Mouse (Mus musculus) forebrain, embryonic 11.5 days (tissue): ENCODE measurements around the gene Men1. TPM values are rescaled to one million over a fixed set of nuclear protein-coding genes. Genes with fewer than 3 reads are reported as not detected.

Source experiments
- ATAC-seq: fragments of 200-750 bp; cut with Nextera tagmentation; replicated peaks from 2 replicates; pipeline ENCODE4 v1.8.0; 2017; ENCODE audit warnings: moderate TSS enrichment; ENCODE audit not compliant: low FRiP score
- DNase-seq: peaks from one replicate; pipeline ENCODE4 v3.0.0-alpha.2; 2017; ENCODE audit warnings: low spot score
- H3K27ac ChIP-seq: fragments of 300-500 bp; sonication (generic); 2 replicates; pipeline ENCODE4 v1.5.1; 2014; ENCODE audit warnings: low read depth, low read length
- H3K27me3 ChIP-seq: fragments of 300-500 bp; sonication (generic); 2 replicates; pipeline ENCODE4 v1.6.1; 2014; ENCODE audit warnings: mild to moderate bottlenecking, low read length, mixed read lengths; ENCODE audit not compliant: control insufficient read depth, insufficient read depth
- H3K36me3 ChIP-seq: fragments of 300-500 bp; sonication (generic); 2 replicates; pipeline ENCODE4 v1.6.1; 2014; ENCODE audit warnings: mild to moderate bottlenecking, low read length, moderate library complexity, mixed read lengths; ENCODE audit not compliant: control insufficient read depth, insufficient read depth
- H3K4me1 ChIP-seq: fragments of 300-500 bp; sonication (generic); replicated peaks from 2 replicates; pipeline ENCODE4 v1.6.1; 2014; ENCODE audit warnings: low read length, mixed read lengths; ENCODE audit not compliant: control insufficient read depth, insufficient read depth
- H3K4me2 ChIP-seq: fragments of 300-500 bp; sonication (generic); 2 replicates; pipeline ENCODE4 v1.6.1; 2014; ENCODE audit warnings: low read depth, mild to moderate bottlenecking, low read length, moderate library complexity, mixed read lengths; ENCODE audit not compliant: severe bottlenecking
- H3K4me3 ChIP-seq: fragments of 300-500 bp; sonication (generic); 2 replicates; pipeline ENCODE4 v1.5.1; 2014; ENCODE audit warnings: low read depth, low read length
- H3K9ac ChIP-seq: fragments of 300-500 bp; sonication (generic); 2 replicates; pipeline ENCODE4 v1.6.1; 2014; ENCODE audit warnings: low read length
- H3K9me3 ChIP-seq: fragments of 300-500 bp; sonication (generic); 2 replicates; pipeline ENCODE4 v1.6.1; 2016; ENCODE audit warnings: low read length, mixed read lengths; ENCODE audit not compliant: control insufficient read depth
- WGBS: fragments of 180-500 bp; shearing (Covaris S2); extraction: QIAGEN DNeasy Blood & Tissue Kit; methylation state at CpG from one replicate; pipeline ENCODE4 v1.1.7; 2014; 5-methylcytosine and 5-hydroxymethylcytosine counted together
- polyA plus RNA-seq: library from polyadenylated mRNA; unstranded; fragments of >200 nt; fragmentation: Nextera tagmentation; extraction: Ambion mirVana; gene quantifications from 2 replicates; pipeline ENCODE4 v1.2.1, GENCODE M21; 2014

The Men1 gene
- polyA plus RNA-seq, 1 experiment from 2014 or later, result 97.8 TPM

DNA sequence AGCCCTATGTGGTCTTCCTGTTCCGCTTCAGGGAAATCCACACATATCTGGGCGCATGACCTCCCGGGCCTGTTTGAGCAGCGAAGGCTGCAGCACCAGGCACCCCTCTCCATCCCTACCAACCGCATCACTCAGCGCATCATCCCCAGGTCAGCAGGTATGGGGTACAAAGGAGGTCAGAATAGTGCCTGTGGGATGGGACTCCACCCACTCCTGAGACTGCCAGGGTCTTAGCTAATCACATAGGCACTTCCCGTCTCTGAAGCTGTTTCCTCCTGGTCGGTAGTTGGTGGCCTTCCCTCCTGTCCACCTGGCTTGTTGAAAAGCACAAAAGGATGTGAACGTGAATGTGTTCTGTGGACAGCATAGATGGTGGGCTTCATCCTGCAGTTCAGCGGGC is 11.9 kb downstream of the Men1 start:
- no peaks in the 10 kb centered on the region for H3K36me3 ChIP-seq

DNA sequence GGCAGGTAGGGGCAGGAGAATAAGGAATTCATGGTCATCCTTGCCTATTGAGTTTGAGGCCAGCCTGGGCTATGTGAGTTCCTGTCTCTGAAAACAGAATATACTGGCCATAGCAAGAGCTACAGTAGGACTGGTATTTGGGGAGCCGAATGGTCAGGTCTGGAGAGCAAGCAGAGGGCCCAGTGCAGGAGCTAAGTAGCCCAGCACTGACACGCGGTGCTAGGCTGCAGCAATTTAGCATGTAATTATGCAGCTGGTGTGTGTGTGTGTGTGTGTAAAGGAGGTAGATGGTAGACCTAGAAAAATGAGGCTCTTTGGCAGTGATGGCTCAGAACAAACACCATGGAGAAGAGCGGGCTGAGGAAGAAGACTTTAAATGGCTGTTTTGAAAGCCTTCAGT is 12.8 kb downstream of the Men1 start:
- Histone ChIP-seq H3K4me2 (no peak overlapping the region), H3K9ac (no peak overlapping the region), H3K4me1 (no peaks in the 10 kb centered on the region), H3K9me3 (no peaks in the 10 kb centered on the region), H3K36me3 (no peaks in the 10 kb centered on the region), H3K27me3 (no peaks in the 10 kb centered on the region), H3K27ac (no peak overlapping the region), H3K4me3 (no peak overlapping the region)
- ATAC-seq (no peak), DNase-seq (no peak)
- 93% methylated on average over 4 of the region's 4 CpGs for WGBS

More for the DNA sequence above, 11.9 kb downstream of the Men1 start:
- H3K4me2 ChIP-seq, result no peak overlapping the region
- no peak for ATAC-seq
- DNase-seq, result no peak
- H3K9ac ChIP-seq, result no peak overlapping the region
- no peak overlapping the region for H3K27ac ChIP-seq
- WGBS, result 89% methylated on average over 10 of the region's 10 CpGs
- H3K4me1 ChIP-seq, result no peaks in the 10 kb centered on the region
- no peaks in the 10 kb centered on the region for H3K27me3 ChIP-seq
- no peaks in the 10 kb centered on the region for H3K9me3 ChIP-seq
- H3K4me3 ChIP-seq, result no peak overlapping the region

DNA sequence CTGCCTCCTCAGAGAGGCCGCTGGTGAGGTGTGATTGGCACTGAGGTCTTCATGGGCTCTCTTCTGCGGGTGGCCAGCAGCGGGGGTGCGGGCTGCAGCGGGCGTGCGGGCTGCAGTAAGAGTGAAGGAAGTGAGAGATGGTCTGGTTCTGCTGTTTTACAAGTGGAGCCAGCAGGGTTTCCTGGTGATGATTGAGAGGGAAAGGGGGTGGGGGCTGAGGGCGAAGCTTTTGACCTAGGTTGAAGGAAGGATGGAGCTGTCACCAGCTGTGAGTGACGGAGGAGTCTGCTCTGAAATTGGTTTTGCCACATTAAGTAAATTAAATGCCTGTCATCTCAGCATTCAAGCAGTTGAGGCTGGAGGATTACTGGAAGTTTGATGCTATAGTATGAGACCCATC is 13.9 kb downstream of the Men1 start:
- no peak overlapping the region for H3K27ac ChIP-seq

DNA sequence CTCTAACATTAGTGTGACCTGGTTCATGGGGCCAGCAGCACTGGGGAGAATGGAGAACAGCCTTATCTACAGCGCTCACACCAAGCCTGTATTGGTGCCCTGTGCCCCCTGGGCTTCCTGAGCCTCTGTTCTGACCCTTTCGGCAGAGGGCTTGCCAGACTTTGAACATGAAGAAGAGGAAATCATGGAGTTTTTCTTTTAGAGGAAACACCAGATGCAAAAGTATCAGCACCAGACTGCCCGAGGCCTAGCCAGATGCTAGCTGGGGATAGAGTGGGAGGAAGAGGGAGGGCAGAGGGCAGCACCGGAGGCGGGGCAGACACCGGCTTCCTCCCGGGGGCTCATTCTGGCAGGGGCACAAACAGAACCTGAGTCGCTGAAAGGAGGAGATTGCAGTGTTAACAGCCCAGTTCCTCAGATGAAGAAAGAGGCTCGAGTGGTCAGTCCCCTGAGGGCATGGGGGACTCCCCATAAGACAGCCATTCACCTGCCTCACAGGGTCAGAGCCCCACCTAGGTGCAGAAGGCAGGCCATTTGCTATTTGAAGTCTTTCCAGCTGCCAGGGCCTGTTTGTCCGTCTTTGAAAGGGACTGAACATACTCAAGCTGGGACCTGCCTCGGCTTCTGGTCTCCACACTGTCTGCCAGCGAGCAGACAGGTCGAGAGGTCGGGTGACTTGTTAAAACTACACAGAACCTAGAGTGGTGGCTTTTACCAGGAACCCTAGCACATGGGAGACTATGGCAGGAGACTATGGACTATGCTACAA is 14.6 kb downstream of the Men1 start:
- DNase-seq (no peak), ATAC-seq (no peak)
- H3K4me2 ChIP-seq, result no peak overlapping the region
- no peaks in the 10 kb centered on the region for H3K27me3 ChIP-seq
- WGBS, result 60% methylated on average over 14 of the region's 14 CpGs
- H3K36me3 ChIP-seq, result no peaks in the 10 kb centered on the region; the same call in 1 of the 2 replicates
- no peaks in the 10 kb centered on the region for H3K4me1 ChIP-seq
- no peak overlapping the region for H3K9ac ChIP-seq
- H3K9me3 ChIP-seq, result no peaks in the 10 kb centered on the region
- no peak overlapping the region for H3K27ac ChIP-seq
- no peak overlapping the region for H3K4me3 ChIP-seq

More for the DNA sequence above, 13.9 kb downstream of the Men1 start:
- Histone ChIP-seq H3K27me3 (no peaks in the 10 kb centered on the region), H3K4me3 (no peak overlapping the region), H3K36me3 (no peaks in the 10 kb centered on the region), H3K4me2 (no peak overlapping the region), H3K4me1 (no peaks in the 10 kb centered on the region), H3K9me3 (no peaks in the 10 kb centered on the region), H3K9ac (no peak overlapping the region)
- DNase-seq, result no peak
- no peak for ATAC-seq
- 74% methylated on average over 9 of the region's 9 CpGs for WGBS

GRCm38 (mm10) chr19:6351431-6352106 is 16.8 kb downstream of the Men1 start:
- DNase-seq (no peak), ATAC-seq (no peak)
- H3K4me1 ChIP-seq, result no peaks in the 10 kb centered on the region
- H3K4me2 ChIP-seq, result no peak overlapping the region
- no peaks in the 10 kb centered on the region for H3K9me3 ChIP-seq
- no peaks in the 10 kb centered on the region for H3K27me3 ChIP-seq
- H3K4me3 ChIP-seq, result no peak overlapping the region
- H3K27ac ChIP-seq, result no peak overlapping the region
- H3K36me3 ChIP-seq, result no peaks in the 10 kb centered on the region; the same call in 1 of the 2 replicates
- H3K9ac ChIP-seq, result no peak overlapping the region
- 70% methylated on average over 14 of the region's 14 CpGs for WGBS

GRCm38 (mm10) chr19:6352107-6352505 is 17.3 kb downstream of the Men1 start:
- no peak for ATAC-seq

DNA sequence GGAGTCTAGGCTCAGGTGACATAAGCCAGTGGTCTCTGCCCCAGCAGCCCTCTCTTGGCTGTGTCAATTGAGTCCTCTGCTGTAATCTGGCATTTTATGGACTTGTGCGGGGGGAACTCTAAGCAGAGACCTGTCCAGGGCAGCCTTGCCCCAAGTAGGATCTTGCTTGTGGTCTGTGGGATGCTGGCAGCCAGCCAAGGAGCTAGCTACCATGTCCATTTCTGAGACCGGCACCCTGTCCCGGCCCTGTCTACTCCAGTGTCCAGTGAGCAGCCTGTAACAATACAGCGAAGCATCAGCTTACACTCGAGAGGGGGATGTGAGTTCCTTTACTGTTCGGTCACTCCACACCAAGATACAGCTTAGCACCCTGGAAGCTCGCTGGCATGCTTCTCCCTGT is 19.3 kb downstream of the Men1 start:
- no peak overlapping the region for H3K27ac ChIP-seq
- ATAC-seq (no peak), DNase-seq (no peak)

More at GRCm38 (mm10) chr19:6352107-6352505, 17.3 kb downstream of the Men1 start:
- H3K4me1 ChIP-seq, result no peaks in the 10 kb centered on the region
- H3K9ac ChIP-seq, result no peak overlapping the region
- H3K27me3 ChIP-seq, result no peaks in the 10 kb centered on the region
- no peak for DNase-seq
- H3K36me3 ChIP-seq, result no peaks in the 10 kb centered on the region; the same call in 1 of the 2 replicates
- H3K27ac ChIP-seq, result no peak overlapping the region
- WGBS, result 88% methylated on average over 2 of the region's 2 CpGs
- H3K4me3 ChIP-seq, result no peak overlapping the region
- H3K9me3 ChIP-seq, result no peaks in the 10 kb centered on the region
- no peak overlapping the region for H3K4me2 ChIP-seq

DNA sequence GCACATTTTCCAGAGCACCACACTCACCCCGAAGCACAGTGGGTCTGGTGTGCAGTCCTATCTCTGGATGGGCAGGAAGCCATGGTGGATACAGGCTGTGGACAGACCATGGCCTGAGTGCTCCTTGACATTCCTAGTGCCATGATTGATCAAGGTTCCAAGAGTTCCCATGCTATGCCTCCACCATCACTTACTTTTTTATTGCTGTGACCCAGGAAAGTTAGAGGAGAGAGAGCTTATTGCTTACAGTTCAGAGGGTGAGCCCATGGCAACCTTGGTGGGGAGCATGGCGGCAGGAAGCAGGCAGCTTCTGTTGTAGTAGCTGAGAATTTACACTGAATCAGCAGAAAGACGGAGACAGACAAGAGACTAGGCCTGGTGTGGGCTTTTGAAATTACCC is 26.5 kb downstream of the Men1 start:
- DNase-seq (no peak), ATAC-seq (no peak)
- Histone ChIP-seq H3K36me3 (peaks cover 9% of the 10 kb centered on the region), H3K9ac (no peak overlapping the region), H3K9me3 (no peaks in the 10 kb centered on the region), H3K4me2 (no peak overlapping the region), H3K27me3 (no peaks in the 10 kb centered on the region), H3K4me1 (peaks cover 5% of the 10 kb centered on the region; the same call in 1 of the 2 replicates), H3K27ac (no peak overlapping the region), H3K4me3 (no peak overlapping the region)
- WGBS, result 96% methylated on average over 3 of the region's 3 CpGs

More for the DNA sequence above, 19.3 kb downstream of the Men1 start:
- Histone ChIP-seq H3K27me3 (no peaks in the 10 kb centered on the region), H3K9me3 (no peaks in the 10 kb centered on the region), H3K4me1 (no peaks in the 10 kb centered on the region), H3K4me3 (no peak overlapping the region), H3K36me3 (no peaks in the 10 kb centered on the region; the same call in 1 of the 2 replicates), H3K4me2 (no peak overlapping the region), H3K9ac (no peak overlapping the region)
- 83% methylated on average over 7 of the region's 7 CpGs for WGBS
